Mouse (Mus musculus): ENCODE measurements around the gene Upk2. TPM values are rescaled to one million over a fixed set of nuclear protein-coding genes. Genes with fewer than 3 reads are reported as not detected.

The Upk2 gene
- under 1 TPM; 0.38 to 0.65 TPM for total RNA-seq (2021)
- long read RNA-seq, experiment 1, result 0 reads
- long read RNA-seq, experiment 2, result 0 reads

- DNase-seq, result no peak
These were observed at the start of gene Upk2 for GRCm38 (mm10) chr9:44454891-44455220. Gene Upk2 (minus strand): TSS chr9:44454976.

DNA sequence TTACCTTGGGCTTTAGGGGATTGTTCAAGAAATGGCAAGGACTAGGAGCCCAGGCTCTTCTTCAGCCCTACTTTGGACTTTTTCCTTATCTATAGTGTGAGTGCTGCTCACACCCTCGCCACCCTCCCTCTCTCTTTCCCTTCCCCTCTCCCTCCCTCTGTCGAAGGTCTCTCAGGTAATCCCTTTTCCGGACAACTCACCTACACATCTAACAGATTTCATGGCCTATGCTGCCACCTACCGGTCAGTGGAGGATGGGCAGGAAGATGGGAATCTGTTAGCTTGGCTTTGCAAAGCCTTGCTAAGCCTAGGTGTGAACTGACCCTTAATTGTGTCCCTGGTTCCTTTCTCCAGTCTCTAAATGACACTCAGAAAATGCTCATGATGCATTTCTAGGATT lies 47.2 kb upstream of the Upk2 start:
- peak; percentile 81 for DNase-seq

DNA sequence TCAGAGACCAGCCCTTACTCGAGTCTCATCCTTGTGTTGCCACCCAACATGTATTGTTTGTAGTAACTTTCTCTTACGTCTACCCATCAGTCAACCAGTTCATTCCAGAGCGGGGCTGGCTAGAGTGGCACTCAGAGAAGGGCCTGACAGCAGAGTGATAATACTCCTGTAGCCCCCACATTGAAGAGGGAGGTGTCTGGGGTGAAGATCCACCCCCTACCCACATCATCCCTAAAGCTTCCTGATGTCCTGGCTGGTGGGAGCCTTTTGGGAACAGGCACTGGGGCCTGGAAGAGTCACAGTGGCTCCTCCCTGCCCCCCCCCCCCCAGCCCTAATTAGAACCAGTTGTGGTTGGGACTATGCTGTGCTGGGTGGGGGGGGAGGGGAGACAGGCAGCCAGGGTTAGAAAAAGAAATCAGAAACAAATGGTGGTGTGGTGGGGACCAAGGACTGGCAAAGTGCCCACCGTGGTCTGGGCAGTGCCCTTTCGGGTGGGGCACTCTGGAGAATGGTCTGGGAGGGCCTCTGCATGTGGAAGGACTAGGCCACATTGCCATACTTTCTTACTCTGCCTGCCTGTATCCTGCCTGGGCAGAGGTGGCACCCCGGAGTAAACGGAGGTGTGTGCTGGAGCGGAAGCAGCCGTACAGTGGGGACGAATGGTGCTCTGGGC lies 46.6 kb upstream of the Upk2 start:
- no peak for DNase-seq

DNA sequence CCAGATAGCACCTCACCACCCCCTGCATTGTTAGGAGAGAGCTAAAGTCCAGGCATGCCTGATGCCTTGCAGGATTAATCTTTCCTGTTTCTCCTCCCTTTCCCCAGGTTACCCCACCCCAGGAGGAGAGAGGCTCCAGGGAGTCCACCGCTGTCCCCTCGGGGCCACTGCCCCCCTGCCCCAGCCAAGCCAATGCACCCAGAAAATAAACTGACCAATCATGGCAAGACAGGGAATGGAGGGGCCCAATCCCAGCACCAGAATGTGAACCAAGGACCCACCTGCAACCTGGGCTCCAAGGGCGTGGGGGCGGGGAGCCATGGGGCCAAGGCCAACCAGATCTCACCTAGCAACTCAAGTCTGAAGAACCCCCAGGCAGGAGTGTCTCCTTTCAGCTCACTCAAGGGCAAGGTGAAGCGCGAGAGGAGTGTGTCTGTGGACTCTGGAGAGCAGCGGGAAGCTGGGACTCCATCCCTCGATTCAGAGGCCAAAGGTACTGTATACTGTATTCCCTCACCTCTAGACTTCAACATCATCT lies 45.9 kb upstream of the Upk2 start:
- DNase-seq, result no peak

GRCm38 (mm10) chr9:44500163-44500533 lies 45.4 kb upstream of the Upk2 start:
- no peak for DNase-seq

- peak; percentile 67 for DNase-seq
These were observed 44.8 kb upstream of the Upk2 start for GRCm38 (mm10) chr9:44499356-44500162.

GRCm38 (mm10) chr9:44498421-44499355 lies 43.9 kb upstream of the Upk2 start:
- DNase-seq, result peak; percentile 79

GRCm38 (mm10) chr9:44497624-44498377 lies 43.0 kb upstream of the Upk2 start:
- DNase-seq, result no peak

- DNase-seq, result peak; percentile 7
These were observed 42.2 kb upstream of the Upk2 start for GRCm38 (mm10) chr9:44496803-44497461.

DNA sequence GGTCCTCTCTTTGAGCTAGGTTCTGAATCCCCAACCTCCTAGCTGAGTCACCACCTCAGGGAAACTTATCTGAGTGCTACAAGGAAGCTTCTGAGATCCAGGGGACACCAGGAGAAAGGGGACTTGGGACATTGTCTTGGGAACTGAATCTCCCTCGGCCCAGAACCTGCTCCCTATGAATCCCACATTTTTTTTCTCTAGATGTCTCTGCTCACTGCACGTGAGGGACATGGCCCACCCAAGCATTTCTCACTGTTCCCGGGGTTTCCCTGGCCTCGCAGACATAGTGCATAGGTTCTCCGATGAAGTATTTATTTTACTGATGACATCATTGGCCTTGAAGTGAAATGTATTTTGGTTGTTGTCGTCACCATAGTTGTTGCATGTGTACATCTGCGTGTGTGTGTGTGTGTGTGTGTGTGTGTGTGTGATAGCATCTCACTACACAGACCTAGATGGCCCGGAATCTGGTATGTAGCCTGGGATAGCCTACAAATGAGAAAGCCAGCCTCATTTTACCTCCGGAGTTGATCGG lies 41.1 kb upstream of the Upk2 start:
- DNase-seq, result peak; percentile 4

DNA sequence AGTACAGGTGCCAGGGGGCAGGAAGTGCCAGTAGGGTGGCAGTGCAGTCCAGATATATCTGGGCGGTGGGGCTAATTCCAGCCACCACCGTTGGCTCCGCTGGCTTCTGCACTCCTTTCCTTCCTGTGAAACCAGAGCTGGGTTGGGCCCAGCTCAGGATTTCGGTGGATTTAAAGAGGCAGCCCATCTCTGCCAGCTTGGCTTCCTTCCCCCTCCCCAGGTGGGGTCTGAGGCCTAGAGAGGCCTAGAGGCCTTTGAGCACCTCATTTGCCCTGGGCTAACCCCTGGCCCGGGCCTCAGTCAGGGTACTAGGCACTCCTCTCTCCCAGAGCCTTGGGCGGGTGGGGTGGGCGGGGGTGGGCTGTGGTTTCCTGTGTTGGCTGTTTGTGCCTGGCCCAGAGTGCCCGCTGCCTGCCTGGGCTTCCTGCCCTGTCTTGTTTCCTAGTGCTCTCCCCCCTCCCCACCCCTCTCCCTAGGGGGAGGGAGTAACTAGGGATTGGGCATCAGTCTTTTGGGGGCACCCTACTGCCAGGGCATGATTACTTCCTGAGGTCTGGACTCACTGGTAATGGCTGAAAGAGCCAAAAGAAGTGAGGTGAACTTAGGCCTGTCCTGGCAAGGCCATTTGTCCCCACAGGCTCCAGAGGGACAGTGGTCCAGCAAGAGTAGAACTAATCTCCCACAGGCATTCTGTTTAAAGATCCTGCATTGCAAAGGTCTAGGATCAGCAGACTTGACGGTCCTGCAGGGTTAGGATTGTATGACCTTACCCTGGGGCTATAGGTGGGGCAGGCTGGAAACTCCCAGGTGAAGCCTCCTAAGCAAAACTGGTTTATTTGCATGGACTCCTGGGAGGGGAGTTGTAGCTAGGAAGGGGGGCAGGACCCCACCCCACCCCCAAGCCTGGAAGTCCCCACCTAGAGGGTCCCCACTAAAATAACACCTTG lies 40.4 kb upstream of the Upk2 start:
- no peak for DNase-seq

DNA sequence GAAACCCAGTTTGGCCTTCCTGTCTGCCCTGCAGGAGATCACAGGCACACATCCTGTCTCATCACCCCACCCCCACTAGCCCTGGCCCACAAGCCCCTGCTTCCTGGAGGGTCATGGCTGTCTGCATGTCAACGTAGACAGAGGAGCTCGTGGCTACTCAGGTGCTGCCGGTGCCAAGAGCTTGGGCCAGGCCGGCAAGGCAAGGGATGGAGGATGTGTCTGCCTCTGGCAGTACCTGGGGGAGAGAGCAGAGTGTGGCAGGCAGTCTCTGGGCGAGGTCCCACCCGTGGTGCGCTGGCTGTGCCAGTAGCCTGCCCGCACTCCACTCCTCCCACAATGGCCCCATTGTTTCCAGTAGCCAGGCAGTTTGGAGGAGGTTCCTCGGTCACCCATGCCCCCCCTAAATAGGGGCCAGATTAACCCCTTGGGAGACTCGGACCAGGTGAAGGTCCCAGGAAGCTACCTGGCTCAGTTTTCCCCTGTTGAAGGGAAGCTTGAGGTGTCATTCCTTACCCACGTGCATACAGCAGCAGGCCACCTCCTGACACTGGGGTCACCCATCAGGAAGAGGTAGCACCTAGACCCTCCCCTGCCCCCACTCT lies 39.6 kb upstream of the Upk2 start:
- DNase-seq, result no peak

GRCm38 (mm10) chr9:44492631-44493461 lies 38.1 kb upstream of the Upk2 start:
- peak; percentile 15 for DNase-seq

DNA sequence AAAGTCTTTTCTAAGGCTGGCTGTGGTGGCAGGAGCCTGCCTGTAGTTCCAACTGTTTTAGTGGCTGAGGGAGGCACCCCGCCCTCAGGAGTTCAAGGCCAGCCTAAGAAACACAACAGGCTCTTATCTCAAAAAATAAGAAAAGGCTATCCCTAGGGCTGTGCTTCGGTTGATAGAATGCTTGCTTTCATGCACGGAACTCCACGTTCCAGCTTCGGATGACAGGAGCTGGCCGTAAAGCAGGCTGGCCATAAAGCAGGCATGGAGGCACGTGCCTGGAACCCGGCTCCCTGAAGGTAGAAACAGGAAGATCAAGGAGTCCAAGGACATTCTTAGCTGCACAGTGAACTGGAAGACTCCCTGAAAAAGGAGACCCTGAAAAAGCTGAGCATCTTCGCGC lies 36.6 kb upstream of the Upk2 start:
- no peak for DNase-seq

- DNase-seq, result peak; percentile 31
These were observed 35.6 kb upstream of the Upk2 start for GRCm38 (mm10) chr9:44490086-44490967.

DNA sequence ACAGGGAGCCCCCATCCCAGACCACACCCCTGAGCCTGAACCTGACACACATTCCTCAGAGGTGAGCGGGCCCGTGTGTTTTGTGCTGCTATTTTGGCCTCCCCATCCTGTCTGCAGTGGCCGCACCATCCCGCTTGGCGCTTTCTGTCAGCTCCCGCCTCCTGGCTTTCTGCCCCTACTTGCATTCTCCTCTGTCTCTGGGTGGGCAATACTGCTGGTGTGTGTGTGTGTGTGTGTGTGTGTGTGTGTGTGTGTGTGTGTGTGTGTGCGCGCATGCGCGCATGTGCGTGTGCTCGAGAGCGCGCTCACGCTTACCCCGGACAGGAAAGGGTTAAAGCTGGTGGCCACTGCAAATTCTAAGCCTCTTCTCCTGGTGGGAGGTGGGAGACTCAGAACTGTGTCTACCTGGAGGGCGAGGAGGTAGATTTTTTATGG lies 34.9 kb upstream of the Upk2 start:
- peak; percentile 49 for DNase-seq

GRCm38 (mm10) chr9:44488855-44489381 lies 34.1 kb upstream of the Upk2 start:
- DNase-seq, result peak; percentile 46

Measured in gastrocnemius, postnatal 10 days (tissue).